Mouse (Mus musculus) intestine, postnatal 0 days (tissue): ENCODE measurements around the gene Oprl1. TPM values are rescaled to one million over a fixed set of nuclear protein-coding genes. Genes with fewer than 3 reads are reported as not detected.

Source experiments
- ATAC-seq: fragments of 200-750 bp; cut with Nextera tagmentation; 2 replicates; pipeline ENCODE4 v1.8.0; 2017; ENCODE audit warnings: mild to moderate bottlenecking, moderate TSS enrichment, moderate library complexity
- H3K27ac ChIP-seq: fragments of 300-500 bp; sonication (generic); 2 replicates; pipeline ENCODE4 v1.5.1; 2014; ENCODE audit warnings: mild to moderate bottlenecking, low read depth, low read length, moderate library complexity
- H3K27me3 ChIP-seq: fragments of 300-500 bp; sonication (generic); replicated peaks from 2 replicates; pipeline ENCODE4 v1.6.1; 2014; ENCODE audit warnings: low read length, mixed read lengths; ENCODE audit not compliant: control insufficient read depth, insufficient read depth
- H3K36me3 ChIP-seq: fragments of 300-500 bp; sonication (generic); 2 replicates; pipeline ENCODE4 v1.6.1; 2014; ENCODE audit warnings: mild to moderate bottlenecking, moderate library complexity; ENCODE audit not compliant: control insufficient read depth, insufficient read depth
- H3K4me1 ChIP-seq: fragments of 300-500 bp; sonication (generic); replicated peaks from 2 replicates; pipeline ENCODE4 v1.6.1; 2014; ENCODE audit warnings: antibody characterized with exemption, low read length, mixed read lengths; ENCODE audit not compliant: control insufficient read depth, insufficient read depth
- H3K4me2 ChIP-seq: fragments of 300-500 bp; sonication (generic); replicated peaks from 2 replicates; pipeline ENCODE4 v1.6.1; 2014; ENCODE audit warnings: low read depth, mild to moderate bottlenecking, moderate library complexity
- H3K4me3 ChIP-seq: fragments of 300-500 bp; sonication (generic); 2 replicates; pipeline ENCODE4 v1.5.1; 2014; ENCODE audit warnings: low read depth, low read length
- H3K9ac ChIP-seq: fragments of 300-500 bp; sonication (generic); 2 replicates; pipeline ENCODE4 v1.6.1; 2014; ENCODE audit warnings: mild to moderate bottlenecking, low read depth, low read length
- H3K9me3 ChIP-seq: fragments of 300-500 bp; sonication (generic); 2 replicates; pipeline ENCODE4 v1.6.1; 2016; ENCODE audit warnings: mixed run types; ENCODE audit not compliant: control insufficient read depth
- CTCF ChIP-seq: sonication (generic); IDR thresholded peaks from 2 replicates; pipeline ENCODE4 v1.5.1; 2016; ENCODE audit warnings: low read depth, mild to moderate bottlenecking, control low read depth, antibody characterized with exemption, moderate library complexity
- WGBS: fragments of 180-500 bp; shearing (Covaris S2); extraction: QIAGEN DNeasy Blood & Tissue Kit; methylation state at CpG from one replicate; pipeline ENCODE4 v1.1.7; 2014; 5-methylcytosine and 5-hydroxymethylcytosine counted together
- polyA plus RNA-seq: library from polyadenylated mRNA; unstranded; fragments of >200 nt; fragmentation: Nextera tagmentation; extraction: Ambion mirVana; gene quantifications from 2 replicates; pipeline ENCODE4 v1.2.1, GENCODE M21; 2015

The Oprl1 gene
- polyA plus RNA-seq, 1 experiment from 2014 or later, result 0.64 TPM

DNA sequence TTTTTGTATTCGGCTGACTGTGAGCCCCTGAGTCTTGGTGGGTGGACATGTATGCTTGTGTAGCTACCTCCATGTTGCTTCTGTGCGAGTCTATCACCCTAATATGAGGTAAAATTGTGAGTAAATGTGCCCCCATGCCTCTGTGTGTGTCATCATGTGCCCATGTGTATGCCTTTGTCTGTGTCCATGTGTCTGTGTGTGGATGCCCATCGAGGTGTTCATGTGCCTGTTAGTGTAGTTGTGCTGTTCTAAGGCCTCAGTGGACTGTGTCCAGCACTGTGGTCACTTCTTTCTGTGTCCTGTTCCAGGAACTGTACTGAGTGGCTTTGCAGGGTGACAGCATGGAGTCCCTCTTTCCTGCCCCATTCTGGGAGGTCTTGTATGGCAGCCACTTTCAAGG lies 566 bp downstream of the Oprl1 start:
- TF ChIP-seq CTCF, result no peak
- H3K27ac ChIP-seq, result no peak overlapping the region
- H3K4me1 ChIP-seq, result no peaks in the 10 kb centered on the region
- ATAC-seq, result no peak
- H3K9me3 ChIP-seq, result no peaks in the 10 kb centered on the region
- H3K4me3 ChIP-seq, result no peak overlapping the region
- WGBS, result 71% methylated on average over 3 of the region's 3 CpGs
- H3K9ac ChIP-seq, result no peak overlapping the region
- no peak overlapping the region for H3K4me2 ChIP-seq
- H3K36me3 ChIP-seq, result no peaks in the 10 kb centered on the region
- H3K27me3 ChIP-seq, result no peaks in the 10 kb centered on the region

DNA sequence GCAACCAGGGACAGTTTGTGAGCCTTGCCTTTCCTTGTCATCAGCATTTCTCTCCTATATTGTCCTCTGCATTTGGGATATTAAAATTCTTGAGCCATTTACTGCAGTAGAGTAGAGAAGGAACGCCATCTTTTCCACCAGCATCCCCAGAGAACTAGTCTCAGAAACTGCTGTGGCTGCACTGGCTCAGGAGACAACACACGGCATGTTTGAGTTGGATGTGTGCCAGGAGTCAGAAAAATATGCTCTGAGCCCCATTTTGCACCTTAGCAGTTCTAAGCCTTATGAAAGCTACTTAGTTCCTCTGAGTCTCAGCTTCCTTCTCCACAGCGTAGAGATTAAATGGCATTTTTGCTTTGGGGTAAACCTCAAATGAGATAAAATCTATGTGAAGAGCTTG lies 2.2 kb downstream of the Oprl1 start:
- no peaks in the 10 kb centered on the region for H3K36me3 ChIP-seq
- H3K4me2 ChIP-seq, result no peak overlapping the region
- no peaks in the 10 kb centered on the region for H3K4me1 ChIP-seq
- WGBS, result 54% methylated on average over 3 of the region's 3 CpGs
- no peaks in the 10 kb centered on the region for H3K9me3 ChIP-seq
- no peak overlapping the region for H3K4me3 ChIP-seq
- no peak for TF ChIP-seq CTCF
- no peaks in the 10 kb centered on the region for H3K27me3 ChIP-seq
- H3K27ac ChIP-seq, result no peak overlapping the region
- no peak for ATAC-seq
- no peak overlapping the region for H3K9ac ChIP-seq

DNA sequence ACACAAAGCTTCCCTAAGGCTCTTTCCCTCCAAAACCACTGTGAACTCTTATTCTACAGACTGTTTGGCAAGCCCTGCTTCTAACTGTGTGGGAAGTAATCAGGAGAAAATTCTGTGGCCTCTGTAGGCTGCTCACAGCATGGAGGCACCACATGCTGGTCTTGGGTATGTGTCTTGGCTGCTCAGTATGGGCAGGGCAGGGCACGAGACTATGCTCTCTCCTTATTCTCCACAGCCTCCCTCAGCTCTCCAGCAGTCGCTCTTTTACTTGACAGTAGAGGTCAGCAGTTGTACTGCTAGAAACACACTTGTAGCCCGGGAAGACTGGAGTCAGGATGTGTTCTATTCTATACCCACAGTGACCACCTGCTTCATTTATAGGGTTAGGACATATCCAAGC lies 5.2 kb downstream of the Oprl1 start:
- Histone ChIP-seq H3K4me3 (no peak overlapping the region), H3K9me3 (no peaks in the 10 kb centered on the region), H3K36me3 (no peaks in the 10 kb centered on the region), H3K9ac (no peak overlapping the region), H3K4me1 (no peaks in the 10 kb centered on the region), H3K27ac (no peak overlapping the region), H3K27me3 (no peaks in the 10 kb centered on the region), H3K4me2 (no peak overlapping the region)
- 42% methylated on average over 3 of the region's 3 CpGs for WGBS
- no peak for ATAC-seq
- no peak for TF ChIP-seq CTCF

DNA sequence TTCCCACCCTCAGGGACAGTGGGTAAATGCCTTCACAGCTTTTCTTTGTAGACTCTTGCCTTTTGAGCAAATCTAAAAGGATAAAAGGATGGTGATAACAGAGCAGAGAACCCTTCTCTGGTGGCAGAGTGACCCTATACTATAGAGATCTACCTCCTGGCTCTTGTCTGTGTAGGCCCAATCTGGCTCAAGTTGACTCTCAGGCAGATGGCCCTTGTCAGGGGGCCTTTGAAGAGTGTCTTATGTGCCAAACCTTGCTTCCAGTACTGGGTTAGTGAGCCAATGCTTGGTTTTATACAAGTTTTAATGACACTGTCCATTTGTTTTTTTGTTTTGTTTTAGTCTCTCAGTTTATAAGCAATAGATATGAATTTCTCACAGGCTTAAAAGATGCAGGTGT lies 6.4 kb downstream of the Oprl1 start:
- H3K27me3 ChIP-seq, result no peaks in the 10 kb centered on the region
- no peaks in the 10 kb centered on the region for H3K4me1 ChIP-seq
- no peak overlapping the region for H3K27ac ChIP-seq
- no peak for TF ChIP-seq CTCF
- no peak overlapping the region for H3K4me3 ChIP-seq
- H3K36me3 ChIP-seq, result no peaks in the 10 kb centered on the region
- no peak for ATAC-seq
- H3K4me2 ChIP-seq, result no peak overlapping the region
- H3K9ac ChIP-seq, result no peak overlapping the region
- H3K9me3 ChIP-seq, result no peaks in the 10 kb centered on the region

DNA sequence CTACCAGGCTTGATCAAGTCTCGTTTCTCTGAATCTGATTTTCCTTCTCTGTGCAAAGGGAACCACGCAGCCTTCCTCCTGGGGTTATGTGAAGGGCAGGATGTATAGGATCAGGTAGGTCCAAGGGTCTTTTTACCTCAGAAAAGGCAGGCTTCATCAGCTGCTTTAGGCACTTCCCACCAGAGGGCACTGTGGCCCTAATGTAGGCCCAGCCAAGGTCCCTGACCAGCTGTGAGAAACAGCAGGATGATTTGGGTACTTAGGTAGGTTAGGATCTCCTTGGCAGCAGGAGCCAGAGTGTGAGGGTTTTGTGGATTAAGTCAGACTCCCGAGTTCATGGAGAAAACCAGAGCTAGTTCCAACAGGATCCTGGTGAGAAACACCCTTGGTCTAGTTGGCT lies 7.4 kb downstream of the Oprl1 start:
- no peak for ATAC-seq
- peak; percentile 84 for TF ChIP-seq CTCF
- no peaks in the 10 kb centered on the region for H3K9me3 ChIP-seq

DNA sequence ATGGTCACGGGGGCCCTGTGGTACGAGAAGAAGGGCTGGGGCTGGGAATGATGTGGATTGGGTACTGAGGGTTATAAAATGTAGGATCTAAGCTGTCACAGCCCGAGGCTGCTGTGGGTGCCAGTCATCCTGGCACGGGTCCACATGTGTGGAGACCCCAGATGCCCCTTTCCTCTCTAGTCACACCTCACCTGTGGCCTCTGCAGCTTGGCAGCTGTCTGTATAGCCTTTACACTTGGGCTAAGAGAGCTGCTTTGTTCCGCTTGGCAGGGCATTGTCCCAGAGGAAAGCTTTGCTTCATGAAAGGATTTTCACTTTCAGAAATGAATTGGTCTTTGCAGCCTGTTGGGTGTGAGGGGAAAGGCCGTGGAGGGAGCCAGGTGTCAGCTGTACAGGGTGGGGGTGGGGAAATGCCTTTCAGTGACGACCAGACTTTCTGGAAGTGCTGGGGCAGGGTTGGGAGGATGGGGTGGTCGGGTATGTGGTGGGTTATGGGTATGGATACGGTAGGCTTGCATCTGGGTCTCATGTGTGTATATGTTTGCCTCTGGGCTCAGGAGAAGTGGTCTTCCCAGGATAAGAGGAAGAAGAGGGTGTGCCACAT lies 12.9 kb downstream of the Oprl1 start:
- H3K27ac ChIP-seq, result no peak overlapping the region
- H3K4me2 ChIP-seq, result no peak overlapping the region
- H3K27me3 ChIP-seq, result no peaks in the 10 kb centered on the region
- 57% methylated on average over 9 of the region's 9 CpGs for WGBS
- no peaks in the 10 kb centered on the region for H3K36me3 ChIP-seq
- H3K4me1 ChIP-seq, result no peaks in the 10 kb centered on the region
- no peak for TF ChIP-seq CTCF
- H3K9ac ChIP-seq, result no peak overlapping the region
- H3K4me3 ChIP-seq, result no peak overlapping the region
- H3K9me3 ChIP-seq, result no peaks in the 10 kb centered on the region
- no peak for ATAC-seq

More for the DNA sequence above, 7.4 kb downstream of the Oprl1 start:
- Histone ChIP-seq H3K4me3 (no peak overlapping the region), H3K27ac (no peak overlapping the region), H3K4me2 (no peak overlapping the region), H3K27me3 (no peaks in the 10 kb centered on the region), H3K9ac (no peak overlapping the region), H3K4me1 (no peaks in the 10 kb centered on the region), H3K36me3 (no peaks in the 10 kb centered on the region)
- 12% methylated on average over 3 of the region's 3 CpGs for WGBS

DNA sequence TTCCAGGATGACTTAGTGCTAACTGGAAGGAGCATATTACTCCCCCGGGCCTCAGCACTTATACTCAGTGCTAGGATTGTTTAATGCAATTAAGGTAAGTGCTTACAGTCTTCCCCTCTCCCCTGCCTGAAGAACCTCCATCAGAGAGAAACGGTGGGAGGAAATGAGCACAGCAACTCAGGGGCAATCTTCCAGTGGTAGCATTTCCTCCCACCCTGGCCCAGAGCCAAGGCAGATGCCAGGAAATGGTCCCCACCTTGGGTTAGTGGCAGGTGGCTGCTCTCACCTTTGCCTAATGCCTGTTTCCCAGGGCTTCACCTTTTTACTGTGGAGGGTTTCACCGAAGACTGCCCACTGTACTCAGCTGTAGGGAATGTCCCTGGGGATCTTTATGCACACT lies 15.2 kb downstream of the Oprl1 start:
- Histone ChIP-seq H3K9me3 (no peaks in the 10 kb centered on the region), H3K27ac (no peak overlapping the region), H3K9ac (no peak overlapping the region), H3K4me3 (no peak overlapping the region), H3K36me3 (no peaks in the 10 kb centered on the region), H3K27me3 (no peaks in the 10 kb centered on the region), H3K4me2 (no peak overlapping the region), H3K4me1 (no peaks in the 10 kb centered on the region)
- TF ChIP-seq CTCF, result no peak
- WGBS, result 60% methylated on average over 3 of the region's 3 CpGs
- no peak for ATAC-seq
